Mouse (Mus musculus) layer of hippocampus, postnatal 36 days (tissue): ENCODE data around the gene Pigh. TPM values are rescaled to one million over a fixed set of nuclear protein-coding genes. Genes with fewer than 3 reads are reported as not detected.

Experiments used
- DNase-seq, 2 experiments: peaks; one replicate each; pipeline ENCODE4 v3.0.0; 2022
- total RNA-seq, 2 experiments: library from RNA; stranded (reverse); gene quantifications; 2 replicates each; pipeline ENCODE4 v1.2.3; 2021

Gene Pigh
- total RNA-seq, 2 experiments from 2014 or later: 11.2 to 11.7 TPM

DNA sequence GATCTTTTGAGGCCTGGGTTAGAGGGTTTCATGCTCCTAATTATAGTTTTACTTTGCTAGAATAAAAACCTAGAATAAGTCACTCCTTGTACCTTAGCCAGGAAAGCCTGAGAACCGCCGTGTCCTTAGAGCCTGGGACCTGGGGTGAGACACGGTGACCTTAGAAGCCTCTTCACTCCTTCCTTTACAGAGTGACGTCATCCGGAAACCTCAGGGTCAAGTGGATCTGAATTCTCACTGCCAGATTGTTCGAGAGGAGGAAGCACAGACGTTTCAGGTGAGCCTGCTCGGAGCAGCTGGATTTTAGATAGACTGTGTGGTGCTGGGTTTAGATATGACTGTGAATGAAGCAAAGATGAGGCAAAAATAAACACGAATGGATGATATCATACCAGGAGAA lies 23.0 kb downstream of the Pigh start:
- DNase-seq: no peak

DNA sequence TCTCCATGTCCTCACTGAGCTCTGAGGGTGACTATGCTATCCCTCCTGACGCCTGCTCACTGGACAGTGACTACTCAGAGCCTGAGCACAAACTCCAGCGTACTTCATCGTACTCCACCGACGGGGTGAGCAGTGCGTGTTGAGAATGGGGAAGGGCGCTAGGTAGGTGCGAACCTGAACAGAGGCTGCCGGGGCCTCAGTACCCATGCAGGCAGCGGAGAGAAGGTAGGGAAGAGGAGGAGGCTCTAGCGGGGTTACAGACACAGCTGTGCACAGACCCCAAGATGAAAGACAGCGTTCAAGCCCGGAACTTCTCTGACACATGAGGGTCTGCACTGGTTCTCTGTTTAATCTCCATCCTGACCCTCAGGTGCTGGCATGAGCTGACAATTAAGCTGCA lies 25.0 kb downstream of the Pigh start:
- no peak for DNase-seq

DNA sequence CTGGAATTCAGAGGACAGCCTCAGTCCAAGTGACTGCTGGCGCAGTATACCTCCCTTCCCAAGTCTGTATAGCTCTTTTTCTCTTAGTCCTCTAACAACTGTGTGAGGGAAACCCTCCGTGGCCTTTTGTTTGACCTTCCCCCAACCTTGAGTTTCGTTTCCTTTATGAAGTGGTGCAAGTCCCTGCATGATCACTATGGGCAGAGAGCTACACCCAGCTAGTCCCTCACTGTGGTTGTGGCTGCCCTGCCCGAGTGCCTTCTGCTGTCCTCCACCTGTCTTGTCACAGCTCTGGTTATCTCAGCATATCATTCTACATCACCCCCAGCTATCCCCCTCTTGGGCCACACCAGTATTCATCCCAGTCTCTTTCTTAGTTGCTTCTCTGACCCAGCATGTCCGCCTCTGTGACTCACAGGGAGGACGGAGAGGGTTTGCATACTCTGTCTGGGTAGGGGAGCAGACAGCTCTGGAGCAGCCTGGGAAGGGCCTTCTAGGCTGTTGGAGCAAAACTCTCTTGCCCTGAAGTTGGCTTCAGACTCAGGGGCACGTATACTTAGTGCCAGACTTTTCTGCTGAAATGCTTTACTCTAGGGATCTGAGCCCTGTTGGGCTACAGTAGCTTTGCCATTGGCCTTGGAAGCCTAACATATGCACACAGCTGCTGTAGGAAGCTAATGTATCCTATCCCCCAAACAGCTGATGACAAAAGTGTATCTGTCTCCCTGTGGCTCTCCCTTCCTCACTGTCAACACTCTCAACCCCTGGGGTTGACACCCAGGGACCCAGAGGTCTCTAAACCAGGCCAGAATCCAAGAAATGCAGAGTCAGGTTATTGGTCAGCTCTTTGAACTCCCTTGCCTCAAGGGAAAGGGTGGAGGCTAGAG lies 28.4 kb downstream of the Pigh start:
- no peak for DNase-seq

DNA sequence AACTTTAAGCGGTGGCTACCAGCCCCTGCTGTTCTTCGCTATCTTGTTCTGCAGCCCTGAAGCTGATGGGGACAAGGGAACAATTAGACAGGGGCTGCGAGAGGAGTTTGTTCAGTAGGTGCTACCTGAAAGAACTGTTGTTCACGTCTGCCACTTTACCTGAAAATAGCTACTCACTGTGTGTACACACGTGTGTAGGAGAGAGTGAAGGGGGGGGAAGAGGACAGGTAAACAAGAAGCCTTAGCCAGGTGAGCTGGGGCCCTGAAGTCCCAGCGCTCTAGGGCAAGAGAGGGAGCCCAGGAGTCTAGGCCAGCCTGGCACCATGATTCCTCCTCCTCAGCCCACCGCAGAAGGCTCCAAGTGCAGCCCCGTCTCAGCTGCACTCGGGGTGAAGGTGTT lies 29.3 kb downstream of the Pigh start:
- no peak for DNase-seq

DNA sequence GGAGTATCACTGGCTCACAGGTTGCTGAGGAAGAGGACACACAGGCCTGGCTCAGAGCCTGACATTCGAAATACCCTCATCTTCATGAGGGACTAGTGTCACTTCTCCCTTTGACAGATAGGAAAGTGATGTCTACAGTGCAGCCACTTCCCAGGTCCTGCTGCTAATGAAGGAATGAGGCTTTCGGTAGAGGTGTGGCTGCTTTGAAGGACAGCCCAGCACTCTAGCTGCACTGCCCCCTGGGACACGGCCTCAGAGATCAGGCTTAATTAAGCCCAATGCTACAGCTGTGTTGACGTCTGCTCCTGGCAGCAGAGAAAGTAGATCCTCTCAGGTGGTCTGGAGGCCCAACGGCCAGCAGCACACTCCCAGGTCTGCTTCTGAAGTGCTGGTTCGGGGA lies 29.9 kb downstream of the Pigh start:
- DNase-seq: no peak

DNA sequence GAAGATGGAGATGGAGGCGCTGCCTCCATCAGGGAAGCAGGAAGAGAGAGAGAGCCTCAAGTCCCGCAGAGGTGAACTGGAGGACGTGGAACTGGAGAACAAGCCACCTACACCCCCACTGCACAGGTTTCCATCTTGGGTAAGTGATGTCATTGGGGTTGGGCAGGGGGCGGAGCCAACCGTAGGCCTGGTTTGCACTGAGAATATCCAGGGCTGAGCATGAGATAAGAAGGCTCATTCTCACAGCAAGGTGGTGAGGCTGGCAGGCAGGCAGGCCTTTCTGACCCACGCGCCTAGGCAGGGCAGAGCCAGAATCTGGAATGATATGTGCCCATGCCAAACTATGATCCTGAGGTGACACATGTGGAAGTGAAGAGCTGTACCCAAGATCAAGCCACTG lies 34.2 kb downstream of the Pigh start:
- DNase-seq: no peak

DNA sequence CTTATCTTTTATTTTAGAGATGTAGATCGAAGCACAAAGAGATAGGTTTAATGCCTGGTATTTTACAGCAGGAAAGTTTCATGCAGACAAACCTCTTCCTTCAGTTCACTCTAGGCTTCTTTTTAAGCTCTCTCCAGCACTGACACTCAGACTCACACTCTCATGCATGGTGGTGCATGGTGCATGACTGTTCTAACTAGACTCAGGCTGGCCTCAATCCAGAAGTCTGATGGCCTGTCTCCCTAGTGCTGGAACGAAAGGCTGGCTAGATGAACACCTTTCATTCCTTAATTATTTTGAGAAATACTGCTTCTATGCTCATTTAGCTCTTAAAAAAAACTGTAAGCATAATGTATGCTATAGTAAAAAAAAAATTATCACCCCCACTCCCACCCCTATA lies 37.4 kb downstream of the Pigh start:
- DNase-seq: no peak

DNA sequence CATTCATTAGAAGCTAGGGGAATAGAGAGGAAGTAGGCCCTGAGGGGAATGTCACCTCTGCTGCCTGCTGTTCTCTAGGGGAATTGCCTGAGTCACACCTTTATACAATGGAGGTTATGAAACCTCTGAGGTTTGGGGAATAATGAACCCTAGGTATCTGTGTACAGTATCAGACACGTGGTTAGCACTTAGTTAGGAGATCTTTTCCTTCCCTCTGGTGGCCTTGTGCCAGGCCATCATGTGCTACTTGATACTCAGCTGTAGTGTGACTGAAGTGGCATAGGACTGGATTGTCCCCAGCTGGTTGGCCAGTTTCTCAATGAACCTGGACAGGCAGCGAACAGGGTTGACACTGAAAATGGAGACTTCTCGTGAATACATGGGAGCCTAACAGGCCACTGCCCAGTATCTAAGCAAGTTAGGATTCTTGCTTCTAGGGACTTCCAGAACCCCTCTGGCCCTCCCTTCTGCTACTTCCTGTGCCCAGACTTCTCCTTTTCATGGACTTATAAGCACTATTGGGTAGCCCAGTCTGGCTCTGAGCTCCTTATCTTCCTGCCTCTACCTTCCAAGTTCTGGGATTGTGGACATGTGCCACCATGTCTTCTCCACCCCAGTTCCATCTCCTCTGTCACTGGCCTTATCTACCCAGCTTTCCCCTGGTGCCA lies 38.8 kb downstream of the Pigh start:
- DNase-seq: no peak

DNA sequence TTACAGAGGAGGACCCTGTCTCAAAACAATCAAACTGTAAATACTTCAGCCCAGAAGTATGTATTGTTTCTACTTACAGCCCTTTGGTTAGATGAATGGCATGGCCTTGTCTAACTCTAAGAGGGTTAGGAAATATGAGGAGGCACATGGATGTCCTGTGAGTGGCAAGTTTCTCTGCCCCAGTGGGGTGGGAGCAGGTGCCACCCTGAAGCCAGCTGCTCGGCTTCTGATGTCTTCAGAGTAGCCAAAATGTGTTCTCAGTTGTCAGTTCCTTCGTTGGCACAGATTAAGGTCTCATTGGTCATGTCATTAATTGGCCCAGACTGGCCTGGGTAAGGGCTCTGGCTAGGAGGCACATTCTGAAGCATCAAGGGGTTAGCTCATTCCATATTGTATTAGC lies 39.6 kb downstream of the Pigh start:
- DNase-seq: no peak

DNA sequence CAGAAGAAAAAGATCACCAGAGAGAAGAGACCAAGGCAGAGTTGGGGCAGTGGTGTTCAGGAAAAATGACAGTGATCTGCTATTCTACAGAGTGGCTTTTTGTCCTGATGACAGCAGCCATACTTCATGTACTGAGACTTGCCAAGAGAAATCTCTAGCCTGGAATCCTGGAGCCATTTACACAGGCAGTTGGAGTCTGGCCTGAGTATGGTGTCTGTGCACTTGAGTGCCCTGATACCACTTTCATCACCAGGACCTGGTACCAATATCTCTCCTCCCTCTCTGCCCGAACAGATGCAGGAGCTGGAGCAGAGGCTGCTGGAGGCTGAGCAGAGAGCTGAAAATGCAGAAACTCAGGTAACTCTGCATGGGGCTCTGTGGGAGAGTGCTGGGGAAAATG lies 40.6 kb downstream of the Pigh start:
- no peak for DNase-seq

DNA sequence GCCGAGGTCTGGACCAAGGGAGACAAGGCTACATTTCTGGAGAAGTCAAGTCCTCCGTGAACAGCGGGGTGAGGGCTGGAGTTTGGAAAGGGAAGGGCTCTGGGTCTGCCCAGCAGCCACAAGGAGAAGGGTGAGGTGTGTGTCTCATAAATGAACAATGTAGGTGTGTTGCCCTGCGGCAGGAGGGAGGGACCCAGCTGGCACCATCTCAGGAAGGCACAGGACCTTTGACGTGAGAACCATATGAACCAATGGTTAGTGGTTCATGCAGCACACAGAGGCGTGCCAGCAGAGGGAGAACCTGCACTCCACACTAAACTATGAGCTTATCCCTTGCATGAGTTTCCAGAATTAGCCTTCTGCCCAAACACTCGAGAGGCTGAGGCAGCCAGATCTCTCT lies 42.2 kb downstream of the Pigh start:
- DNase-seq: no peak

DNA sequence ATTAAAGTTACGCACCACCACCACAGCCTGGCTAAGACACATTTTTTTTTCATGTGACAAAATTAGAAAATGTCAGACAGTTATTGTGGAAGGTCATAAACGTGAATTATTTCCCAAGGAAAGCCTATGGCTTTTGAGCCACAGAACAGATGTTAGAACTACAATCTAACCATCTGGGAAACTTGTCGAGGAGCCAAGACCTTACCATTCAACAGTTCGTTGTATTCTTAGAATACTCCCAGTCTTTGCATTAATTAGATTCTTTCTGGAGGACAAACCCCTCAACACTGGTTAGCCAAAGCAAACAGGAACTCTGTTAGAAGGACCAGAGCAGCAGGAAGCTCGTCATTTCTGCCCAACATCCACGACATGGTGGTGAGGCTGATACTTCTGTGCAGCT lies 43.3 kb downstream of the Pigh start:
- DNase-seq: no peak

DNA sequence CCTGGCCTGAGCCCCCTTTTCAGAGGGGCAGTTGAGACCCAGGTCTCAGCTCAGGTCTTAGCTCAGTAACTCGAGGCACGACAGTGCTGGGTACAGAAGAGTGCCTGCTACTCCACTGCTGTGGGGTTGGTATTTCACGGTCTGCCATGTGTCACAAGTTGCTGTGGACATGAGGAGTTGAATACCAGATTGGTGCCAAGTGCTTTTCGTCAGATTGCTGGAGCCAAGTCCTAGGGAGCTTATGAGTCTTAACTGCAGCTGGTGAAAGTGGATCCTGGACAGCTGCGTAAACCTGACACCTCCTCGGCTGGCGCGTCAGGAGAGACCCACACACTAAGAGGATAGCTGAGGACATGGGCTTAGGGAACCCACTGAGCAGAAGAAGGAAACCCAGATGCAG lies 44.8 kb downstream of the Pigh start:
- DNase-seq: no peak

DNA sequence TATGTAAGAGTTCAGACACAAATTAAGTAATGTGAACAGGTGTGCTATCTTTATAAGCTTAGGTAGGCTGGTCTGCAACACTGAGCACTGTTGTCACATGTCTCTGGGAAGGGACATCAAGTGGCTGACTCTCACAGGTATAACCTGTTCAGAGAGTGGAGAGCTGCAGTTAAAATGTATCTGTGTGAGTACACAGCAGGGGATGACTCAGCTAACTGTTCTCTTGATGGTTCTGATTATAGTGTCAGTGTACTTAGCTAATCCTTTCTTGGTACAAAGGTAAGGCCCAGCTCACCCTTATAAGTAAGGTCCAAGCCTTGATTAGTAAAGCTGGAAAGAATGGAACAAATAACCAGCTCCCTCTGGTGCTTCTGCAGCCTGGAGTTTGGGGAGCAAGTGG lies 48.0 kb downstream of the Pigh start:
- no peak for DNase-seq

DNA sequence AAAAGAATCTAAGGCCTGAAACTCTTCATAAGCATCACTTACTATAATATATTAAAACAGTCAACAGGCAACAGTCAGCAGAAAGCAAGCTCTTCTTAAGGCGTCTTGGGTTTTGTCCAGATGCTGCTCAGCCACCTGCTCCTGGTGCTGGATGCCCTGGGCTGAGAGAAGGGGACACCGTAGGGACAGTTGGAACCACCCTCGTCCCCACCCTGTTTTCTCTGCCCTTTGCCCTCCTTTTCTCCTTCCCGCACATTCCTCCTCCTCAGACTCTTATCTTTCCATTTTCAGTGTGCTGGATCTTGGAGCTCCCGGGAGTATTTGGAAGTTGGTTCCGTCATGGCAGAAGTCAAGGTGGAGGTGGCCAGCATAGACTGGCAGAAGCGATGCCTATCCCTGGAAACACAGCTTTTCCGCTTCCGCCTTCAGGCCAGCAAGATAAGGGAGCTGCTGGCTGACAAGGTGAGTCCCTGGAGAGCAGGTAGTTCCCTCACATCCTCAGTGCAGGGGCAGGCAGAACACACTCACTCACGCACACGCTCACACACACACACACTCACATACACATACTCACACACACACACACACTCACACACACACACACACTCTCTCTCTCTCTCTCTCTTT lies 49.1 kb downstream of the Pigh start:
- DNase-seq: no peak

DNA sequence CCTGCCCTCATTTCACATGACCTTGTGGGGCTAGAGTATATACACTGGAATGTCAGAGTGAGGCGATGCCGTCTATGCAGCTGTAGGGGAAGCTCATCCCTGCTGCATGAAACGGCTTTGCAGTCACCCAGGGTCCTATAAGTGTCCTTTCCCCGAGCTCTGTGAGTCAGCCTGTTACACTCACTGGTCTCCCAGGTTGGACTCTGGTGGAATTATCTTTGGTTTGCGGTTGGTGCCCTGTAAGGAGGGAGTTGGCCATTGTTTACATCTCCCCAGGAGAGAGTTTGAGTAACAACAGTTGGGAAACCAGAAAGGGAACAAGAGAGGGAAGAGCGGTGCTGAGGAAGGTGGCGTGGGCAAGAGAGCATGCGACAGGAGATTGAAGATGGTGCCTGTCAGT lies 49.7 kb downstream of the Pigh start:
- DNase-seq: no peak

DNA sequence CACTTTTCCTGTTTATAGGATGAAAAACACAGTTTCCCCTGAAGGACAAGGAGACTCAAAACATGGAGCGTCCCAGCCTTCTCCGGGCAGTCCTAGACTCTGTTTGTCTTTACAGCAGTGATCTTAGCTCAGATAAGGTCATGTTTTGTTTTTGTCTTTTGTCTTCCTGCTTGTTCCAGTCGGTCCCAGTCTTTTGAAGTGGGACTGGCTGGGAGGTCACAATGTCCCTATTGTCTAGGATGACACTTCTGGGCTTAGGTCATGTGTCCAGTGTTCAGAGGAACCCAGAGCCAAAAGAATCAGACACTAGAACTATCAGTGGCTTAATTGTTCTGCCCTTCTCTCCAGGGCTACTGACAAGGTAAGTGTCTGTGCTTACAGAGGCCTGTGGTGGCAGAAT lies 54.1 kb downstream of the Pigh start:
- DNase-seq: no peak

DNA sequence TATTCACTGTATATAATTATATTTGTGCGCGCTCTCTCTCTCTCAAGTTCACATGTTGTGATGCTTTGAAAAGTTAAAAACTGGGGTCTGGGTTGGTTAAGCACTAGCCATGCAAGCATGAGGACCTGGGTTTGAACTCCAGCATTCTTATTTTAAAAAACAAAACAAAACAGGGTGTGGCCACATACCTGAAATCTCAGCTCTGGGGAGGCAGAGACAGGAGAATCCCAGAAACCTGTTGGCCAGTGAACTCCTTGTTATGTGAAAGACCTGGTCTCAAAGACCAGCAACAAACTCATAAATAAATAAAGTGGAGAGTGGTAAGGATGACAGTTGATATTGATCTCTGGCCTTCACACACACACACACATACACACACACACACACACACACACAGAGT lies 55.1 kb downstream of the Pigh start:
- DNase-seq: no peak

Other genes starting within 250 kb of the Pigh start
- 100 to 1,000 TPM; 253 to 273 TPM for gene Atp6v1d, start 228.0 kb downstream of the Pigh start, total RNA-seq
- gene Eif2s1, start 227.8 kb downstream of the Pigh start, total RNA-seq: 10 to 100 TPM; 47.5 to 63.9 TPM
- gene Plek2, start 182.7 kb downstream of the Pigh start, total RNA-seq: under 1 TPM in 1 of 2 experiments, not detected in 1; 0.22 TPM
- gene Tmem229b, start 82.0 kb downstream of the Pigh start, total RNA-seq: 10 to 100 TPM; 28.0 to 28.9 TPM
- gene Plekhh1, start 60.5 kb downstream of the Pigh start, total RNA-seq: 10 to 100 TPM; 16.9 to 22.1 TPM
- 1 to 10 TPM; 2.9 to 3.3 TPM for gene Arg2, start 41.1 kb upstream of the Pigh start, total RNA-seq
- gene Vti1b, start 83.0 kb upstream of the Pigh start, total RNA-seq: 100 to 1,000 TPM; 160 to 192 TPM
- gene Rdh11, start 102.6 kb upstream of the Pigh start, total RNA-seq: 10 to 100 TPM; 20.2 to 20.5 TPM
- 1 to 10 TPM; 2.7 to 3.6 TPM for gene Rdh12, start 119.3 kb upstream of the Pigh start, total RNA-seq
- gene Zfyve26, start 206.7 kb upstream of the Pigh start, total RNA-seq: 10 to 100 TPM; 32.2 to 34.6 TPM
- under 1 TPM; 0.17 to 0.18 TPM for gene Rad51b, start 207.6 kb upstream of the Pigh start, total RNA-seq